Mouse (Mus musculus) lung, postnatal 0 days (tissue): ENCODE measurements around the gene Kdm7a. TPM values are rescaled to one million over a fixed set of nuclear protein-coding genes. Genes with fewer than 3 reads are reported as not detected.

Source experiments
- ATAC-seq: fragments of 200-750 bp; cut with Nextera tagmentation; 2 replicates; pipeline ENCODE4 v1.8.0; 2017; ENCODE audit warnings: moderate library complexity
- DNase-seq: peaks from one replicate; pipeline ENCODE4 v3.0.0-alpha.2; 2016; ENCODE audit warnings: low spot score
- H3K27ac ChIP-seq: fragments of 300-500 bp; sonication (generic); 2 replicates; pipeline ENCODE4 v1.5.1; 2014; ENCODE audit warnings: antibody characterized with exemption, mild to moderate bottlenecking, low read length, mixed read lengths
- H3K27me3 ChIP-seq: fragments of 300-500 bp; sonication (generic); replicated peaks from 2 replicates; pipeline ENCODE4 v1.6.1; 2014; ENCODE audit warnings: low read length, mixed read lengths; ENCODE audit not compliant: insufficient read depth
- H3K36me3 ChIP-seq: fragments of 300-500 bp; sonication (generic); 2 replicates; pipeline ENCODE4 v1.6.1; 2014; ENCODE audit warnings: low read length, mixed read lengths; ENCODE audit not compliant: insufficient read depth
- H3K4me1 ChIP-seq: fragments of 300-500 bp; sonication (generic); 2 replicates; pipeline ENCODE4 v1.6.1; 2014; ENCODE audit warnings: antibody characterized with exemption, low read depth, low read length, mixed read lengths; ENCODE audit not compliant: insufficient read depth
- H3K4me2 ChIP-seq: fragments of 300-500 bp; sonication (generic); replicated peaks from 2 replicates; pipeline ENCODE4 v1.6.1; 2014; ENCODE audit warnings: low read depth, mild to moderate bottlenecking, low read length, moderate library complexity, mixed read lengths
- H3K4me3 ChIP-seq: fragments of 300-500 bp; sonication (generic); 2 replicates; pipeline ENCODE4 v1.5.1; 2014; ENCODE audit warnings: low read depth, low read length
- H3K9ac ChIP-seq: fragments of 300-500 bp; sonication (generic); replicated peaks from 2 replicates; pipeline ENCODE4 v1.6.1; 2014; ENCODE audit warnings: low read depth, mild to moderate bottlenecking
- H3K9me3 ChIP-seq: fragments of 300-500 bp; sonication (generic); 2 replicates; pipeline ENCODE4 v1.6.1; 2016; ENCODE audit warnings: low read length, mixed read lengths
- CTCF ChIP-seq: IDR thresholded peaks from 2 replicates; pipeline ENCODE4 v1.5.1; 2016; ENCODE audit warnings: antibody characterized with exemption, mild to moderate bottlenecking
- EP300 ChIP-seq: IDR thresholded peaks from 2 replicates; pipeline ENCODE4 v1.6.1; 2016; ENCODE audit warnings: antibody characterized with exemption, mild to moderate bottlenecking, control low read depth
- WGBS: fragments of 180-500 bp; shearing (Covaris S2); extraction: QIAGEN DNeasy Blood & Tissue Kit; methylation state at CpG from one replicate; pipeline ENCODE4 v1.1.7; 2014; 5-methylcytosine and 5-hydroxymethylcytosine counted together
- polyA plus RNA-seq: library from polyadenylated mRNA; unstranded; fragments of >200 nt; fragmentation: Nextera tagmentation; extraction: Ambion mirVana; gene quantifications from 2 replicates; pipeline ENCODE4 v1.2.1, GENCODE M21; 2015

Gene Kdm7a
- polyA plus RNA-seq = 5.1 and 6.7 TPM in 2 replicates

DNA sequence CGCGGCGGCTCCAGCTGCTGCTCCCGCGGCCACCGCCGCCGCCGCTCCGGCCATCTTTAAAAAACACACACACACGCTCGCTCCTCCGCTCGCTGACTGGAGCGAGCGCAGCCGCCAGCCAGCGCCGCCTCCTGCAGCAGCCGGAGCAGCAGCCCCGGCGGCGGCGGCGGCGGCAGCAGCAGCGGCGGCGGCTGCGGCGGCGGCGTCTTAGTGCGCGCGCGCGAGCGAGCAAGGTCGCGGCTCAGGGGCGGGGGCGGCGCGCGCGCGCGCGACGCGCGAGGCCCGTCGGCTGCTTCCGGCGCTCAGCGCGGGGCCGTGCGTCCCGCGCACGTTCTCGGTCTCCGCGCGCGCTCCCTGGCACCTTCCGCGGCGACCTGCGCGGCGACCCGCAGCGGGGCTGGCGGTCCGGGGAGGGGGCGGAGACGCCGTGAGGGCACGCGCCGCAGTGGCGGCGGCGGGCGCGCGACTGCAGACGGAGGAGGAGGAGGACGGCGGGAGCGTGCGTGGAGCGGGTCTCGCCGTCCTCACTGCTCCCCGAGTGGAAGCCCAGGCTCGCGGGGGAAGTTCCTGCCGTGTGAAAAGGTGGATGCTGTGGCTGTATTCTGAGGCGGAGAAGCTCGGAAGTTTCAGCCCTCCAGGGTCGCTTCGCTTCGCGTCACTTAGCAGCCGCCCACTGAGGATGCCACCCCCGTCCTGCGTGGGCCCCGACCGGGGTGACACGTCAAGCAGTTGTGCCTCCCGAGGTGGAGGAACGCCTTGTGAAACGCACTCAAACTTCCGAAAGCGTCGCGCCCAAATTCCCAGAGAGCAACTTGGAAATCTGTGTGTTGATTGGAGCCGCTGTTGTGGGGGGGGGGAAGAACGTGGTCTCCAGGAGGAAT lies at the start of gene Kdm7a:
Kdm7a (minus strand) TSS at position 209 of the 881 bp plus-strand sequence.
- Histone ChIP-seq H3K9me3 (no peaks in the 10 kb centered on the region), H3K27me3 (no peaks in the 10 kb centered on the region), H3K4me1 (no peaks in the 10 kb centered on the region), H3K36me3 (no peaks in the 10 kb centered on the region), H3K9ac (peak within 1 kb of the TSS; percentile 99), H3K27ac (peak within 1 kb of the TSS; percentile 100), H3K4me2 (peak within 1 kb of the TSS; percentile 87), H3K4me3 (peak within 1 kb of the TSS; percentile 99)
- WGBS = under 1% methylated on average over 69 of the region's 124 CpGs
- DNase-seq = peak; percentile 95
- TF ChIP-seq EP300 = no peak
- peak; percentile 28; the same call in 1 of the 2 replicates for TF ChIP-seq CTCF
- ATAC-seq = peak; percentile 84

GRCm38 (mm10) chr6:39255271-39255670 lies 48.7 kb upstream of the Kdm7a start:
- no peak overlapping the region for H3K4me3 ChIP-seq
- H3K27me3 ChIP-seq = no peaks in the 10 kb centered on the region
- no peaks in the 10 kb centered on the region for H3K36me3 ChIP-seq
- DNase-seq (no peak), ATAC-seq (no peak)
- no peak overlapping the region for H3K4me2 ChIP-seq
- no peaks in the 10 kb centered on the region; the same call in 1 of the 2 replicates for H3K4me1 ChIP-seq
- TF ChIP-seq EP300 (no peak), CTCF (no peak)
- no peaks in the 10 kb centered on the region for H3K9me3 ChIP-seq
- H3K27ac ChIP-seq = no peak overlapping the region
- 56% methylated on average over 8 of the region's 8 CpGs for WGBS
- H3K9ac ChIP-seq = no peak overlapping the region

DNA sequence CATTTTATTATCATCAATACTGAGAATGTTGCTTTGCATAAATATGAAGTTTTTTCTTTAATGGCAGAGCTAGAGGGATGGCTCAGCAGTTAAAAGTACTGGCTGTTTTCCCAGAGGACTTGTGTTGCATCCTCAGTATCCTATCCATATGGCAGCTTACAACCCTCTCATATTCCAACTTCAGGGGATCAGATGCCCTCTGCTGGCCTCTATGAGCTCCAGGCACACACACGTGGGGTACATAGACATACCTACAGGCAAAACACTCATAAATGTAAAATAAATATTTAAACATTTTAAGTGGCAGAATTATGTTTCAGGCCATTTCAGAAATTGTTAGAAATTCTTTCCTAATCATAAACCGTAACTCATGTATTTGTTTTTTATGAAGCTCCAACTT lies 43.5 kb upstream of the Kdm7a start:
- Histone ChIP-seq H3K9me3 (no peaks in the 10 kb centered on the region), H3K4me2 (no peak overlapping the region), H3K27me3 (no peaks in the 10 kb centered on the region), H3K27ac (no peak overlapping the region), H3K9ac (no peak overlapping the region), H3K36me3 (no peaks in the 10 kb centered on the region), H3K4me1 (no peaks in the 10 kb centered on the region), H3K4me3 (no peak overlapping the region)
- TF ChIP-seq EP300 (no peak), CTCF (peak; percentile 33)
- ATAC-seq (no peak), DNase-seq (no peak)
- WGBS = 53% methylated on average over 2 of the region's 2 CpGs

DNA sequence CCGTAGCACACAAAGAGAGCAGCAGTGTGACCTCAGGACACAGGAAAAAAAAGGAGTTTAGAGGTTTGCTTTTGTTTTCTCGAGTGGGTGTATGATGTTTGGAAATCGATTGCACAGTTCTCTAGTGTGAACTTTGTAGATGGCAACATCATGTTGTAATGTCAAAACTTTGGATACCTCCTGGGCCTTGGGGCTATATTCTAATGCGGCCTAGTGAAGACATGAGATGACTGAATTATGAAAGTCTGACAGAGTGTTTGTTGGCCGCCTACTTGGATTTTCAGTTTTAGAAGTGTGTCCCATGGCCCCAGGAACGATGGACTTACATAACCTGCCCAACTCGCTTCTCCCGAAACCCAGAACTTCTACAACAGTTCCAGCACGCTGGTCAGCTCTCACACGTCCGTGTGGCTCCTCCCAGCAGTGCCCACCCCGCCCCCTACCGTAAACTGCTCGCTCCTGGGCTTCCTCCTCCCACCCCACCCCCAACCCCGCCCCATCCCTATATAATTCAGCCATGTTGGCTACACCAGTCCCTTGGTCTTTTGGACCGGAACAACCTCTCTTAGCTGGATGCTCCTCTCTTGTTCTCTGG lies 42.7 kb upstream of the Kdm7a start:
- peaks cover 3% of the 10 kb centered on the region; the same call in 1 of the 2 replicates for H3K4me1 ChIP-seq
- no peaks in the 10 kb centered on the region for H3K9me3 ChIP-seq
- 44% methylated on average over 16 of the region's 16 CpGs for WGBS
- H3K27me3 ChIP-seq = no peaks in the 10 kb centered on the region
- no peak overlapping the region for H3K27ac ChIP-seq
- no peak for TF ChIP-seq CTCF
- TF ChIP-seq EP300 = no peak
- no peaks in the 10 kb centered on the region for H3K36me3 ChIP-seq
- no peak overlapping the region for H3K4me2 ChIP-seq
- H3K4me3 ChIP-seq = no peak overlapping the region
- peak; percentile 48 for ATAC-seq
- no peak overlapping the region for H3K9ac ChIP-seq
- peak; percentile 27 for DNase-seq

DNA sequence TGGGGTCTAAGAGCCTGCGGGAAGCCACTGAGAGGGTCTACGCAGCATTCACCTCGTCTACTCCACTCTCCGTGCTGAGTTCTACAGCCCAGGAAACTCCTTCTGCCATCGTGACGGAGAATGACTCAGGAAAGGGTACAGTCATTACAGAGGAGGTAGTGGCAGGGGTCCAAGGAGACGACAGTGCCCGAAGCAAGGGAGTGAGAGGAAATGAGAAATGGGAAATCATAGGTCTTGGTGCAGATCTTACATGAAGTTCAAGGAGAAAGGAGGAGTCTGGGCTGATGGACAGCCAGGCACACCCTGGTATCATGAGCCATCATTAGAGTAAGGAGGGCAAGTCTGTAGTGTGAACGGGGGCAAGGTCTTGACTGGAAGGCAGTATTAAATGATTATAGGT lies 37.5 kb upstream of the Kdm7a start:
- DNase-seq = peak; percentile 52
- 41% methylated on average over 9 of the region's 9 CpGs for WGBS

DNA sequence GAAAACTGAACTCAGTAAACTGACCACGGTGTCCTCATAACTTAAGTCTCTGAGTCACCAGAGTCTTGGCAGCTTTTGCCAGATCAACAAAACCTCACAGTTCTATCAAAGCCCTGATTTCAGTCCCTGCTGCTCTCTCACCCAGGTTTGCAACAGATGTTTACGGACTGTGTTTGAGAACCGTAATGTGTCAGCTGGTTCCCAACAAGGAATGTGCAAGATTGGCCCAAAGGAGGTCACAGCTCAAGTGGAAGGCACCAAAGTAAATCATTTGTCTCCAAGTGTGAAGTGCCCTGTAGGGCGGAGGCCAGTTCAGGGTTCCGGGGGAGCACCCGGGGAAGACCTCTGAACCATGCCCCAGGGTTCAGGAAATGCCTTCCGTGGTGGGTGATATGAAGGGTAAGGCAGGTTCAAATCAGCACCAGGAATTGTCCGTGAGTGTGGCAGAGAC lies 36.9 kb upstream of the Kdm7a start:
- Histone ChIP-seq H3K27me3 (no peaks in the 10 kb centered on the region), H3K4me2 (no peak overlapping the region), H3K9ac (no peak overlapping the region), H3K4me3 (no peak overlapping the region), H3K36me3 (no peaks in the 10 kb centered on the region), H3K9me3 (no peaks in the 10 kb centered on the region), H3K27ac (peak overlapping the region; percentile 81), H3K4me1 (peaks cover 19% of the 10 kb centered on the region; the same call in 1 of the 2 replicates)
- TF ChIP-seq CTCF (no peak), EP300 (no peak)
- peak; percentile 93 for DNase-seq
- WGBS = 23% methylated on average over 8 of the region's 8 CpGs
- ATAC-seq = peak; percentile 86

More for the DNA sequence above, 37.5 kb upstream of the Kdm7a start:
- Histone ChIP-seq H3K4me1 (peaks cover 19% of the 10 kb centered on the region; the same call in 1 of the 2 replicates), H3K9me3 (no peaks in the 10 kb centered on the region), H3K9ac (no peak overlapping the region), H3K27me3 (no peaks in the 10 kb centered on the region), H3K4me3 (no peak overlapping the region), H3K27ac (peak overlapping the region; percentile 81), H3K4me2 (no peak overlapping the region), H3K36me3 (no peaks in the 10 kb centered on the region)
- ATAC-seq = no peak
- TF ChIP-seq EP300 = no peak
- no peak for TF ChIP-seq CTCF
